Mouse (Mus musculus) left cerebral cortex, postnatal 4 days (tissue): ENCODE results near the gene Slc29a4. TPM values are rescaled to one million over a fixed set of nuclear protein-coding genes. Genes with fewer than 3 reads are reported as not detected.

Source experiments
- DNase-seq: peaks from one replicate; pipeline ENCODE4 v3.0.0-alpha.2; 2022
- intact Hi-C: fragments of 180-260 bp; cut with DNase I; formaldehyde crosslinking; loops from one replicate; pipeline ENCODE4 v1.15.1; 2025
- total RNA-seq, 2 experiments: library from RNA; stranded (reverse); gene quantifications; 2 replicates each; pipeline ENCODE4 v1.2.3; 2021

Slc29a4 gene
- 100 to 1,000 TPM; 127 to 138 TPM for total RNA-seq

GRCm38 (mm10) chr5:142692248-142692647 lies at the start of gene Slc29a4:
Gene Slc29a4, plus strand, starts transcription at chr5:142692512.
- DNase-seq: peak; percentile 54
- intact Hi-C loops: no loop called here

GRCm38 (mm10) chr5:142648162-142648561 lies 44.1 kb upstream of the Slc29a4 start:
- no peak for DNase-seq
- intact Hi-C loops: no loop called here

- no peak for DNase-seq
- intact Hi-C loops: no loop called here
Observed at GRCm38 (mm10) chr5:142649460-142650050, 42.8 kb upstream of the Slc29a4 start.

GRCm38 (mm10) chr5:142650390-142650789 lies 41.9 kb upstream of the Slc29a4 start:
- DNase-seq: no peak
- intact Hi-C loops: no loop called here

- no peak for DNase-seq
- intact Hi-C loops: no loop called here
Observed at GRCm38 (mm10) chr5:142650794-142651497, 41.4 kb upstream of the Slc29a4 start.

GRCm38 (mm10) chr5:142652266-142652665 lies 40.0 kb upstream of the Slc29a4 start:
- no peak for DNase-seq
- intact Hi-C loops: no loop called here

GRCm38 (mm10) chr5:142660656-142661434 lies 31.5 kb upstream of the Slc29a4 start:
- intact Hi-C loops: no loop called here
- DNase-seq: no peak

- DNase-seq: no peak
- intact Hi-C loops: no loop called here
Observed at GRCm38 (mm10) chr5:142667921-142668320, 24.4 kb upstream of the Slc29a4 start.

- DNase-seq: no peak
- intact Hi-C loops: no loop called here
Observed at GRCm38 (mm10) chr5:142668556-142669263, 23.6 kb upstream of the Slc29a4 start.

- DNase-seq: peak; percentile 50
- intact Hi-C loops: loop anchor here (5.0 kb wide), 1 partner anchor 48 kb away; no protein-coding TSS in a partner anchor
Observed at GRCm38 (mm10) chr5:142669726-142670125, 22.6 kb upstream of the Slc29a4 start.

GRCm38 (mm10) chr5:142673082-142673481 lies 19.2 kb upstream of the Slc29a4 start:
- intact Hi-C loops: loop anchor here (5.0 kb wide), 1 partner anchor 44 kb away; no protein-coding TSS in a partner anchor
- peak; percentile 53 for DNase-seq

GRCm38 (mm10) chr5:142678141-142678571 lies 14.2 kb upstream of the Slc29a4 start:
- intact Hi-C loops: no loop called here
- DNase-seq: peak; percentile 32

GRCm38 (mm10) chr5:142679065-142679464 lies 13.2 kb upstream of the Slc29a4 start:
- intact Hi-C loops: no loop called here
- DNase-seq: no peak

GRCm38 (mm10) chr5:142681911-142682310 lies 10.4 kb upstream of the Slc29a4 start:
- no peak for DNase-seq
- intact Hi-C loops: no loop called here

GRCm38 (mm10) chr5:142682529-142682928 lies 9.8 kb upstream of the Slc29a4 start:
- no peak for DNase-seq
- intact Hi-C loops: no loop called here

GRCm38 (mm10) chr5:142688866-142689265 lies 3.4 kb upstream of the Slc29a4 start:
- intact Hi-C loops: no loop called here
- no peak for DNase-seq

- intact Hi-C loops: no loop called here
- DNase-seq: no peak
Observed at GRCm38 (mm10) chr5:142690343-142690742, 2.0 kb upstream of the Slc29a4 start.

- no peak for DNase-seq
- intact Hi-C loops: no loop called here
Observed at GRCm38 (mm10) chr5:142692971-142693737, 842 bp downstream of the Slc29a4 start.

- intact Hi-C loops: no loop called here
- DNase-seq: peak; percentile 77
Observed at GRCm38 (mm10) chr5:142693738-142694430, 1.6 kb downstream of the Slc29a4 start.
